Mouse (Mus musculus): ENCODE data around the gene Rmi2. TPM values are rescaled to one million over a fixed set of nuclear protein-coding genes. Genes with fewer than 3 reads are reported as not detected.

Rmi2 gene
- polyA plus RNA-seq, 1 experiment: 0.65 TPM

GRCm38 (mm10) chr16:10919856-10920255, 85.0 kb downstream of the Rmi2 start:
- Histone ChIP-seq H3K4me1 (ENCODE audit: control insufficient read depth) (no peaks in the 10 kb centered on the region), H3K9me3 (ENCODE audit: control insufficient read depth, low read length) (no peaks in the 10 kb centered on the region), H3K27me3 (ENCODE audit: control insufficient read depth) (no peaks in the 10 kb centered on the region), H3K36me3 (ENCODE audit: control insufficient read depth) (no peaks in the 10 kb centered on the region), H3K4me3 (replicated peaks) (no peak overlapping the region)
- TF ChIP-seq GATA1 (IDR thresholded peaks at IDR 0.05; ENCODE audit: low read length): no peak

GRCm38 (mm10) chr16:10923561-10923960, 88.7 kb downstream of the Rmi2 start:
- TF ChIP-seq GATA1 (IDR thresholded peaks at IDR 0.05; ENCODE audit: low read length): no peak
- TF ChIP-seq TAL1 (IDR thresholded peaks at IDR 0.05; ENCODE audit: low read length): no peak
- Histone ChIP-seq H3K9me3 (ENCODE audit: control insufficient read depth, low read length) (no peaks in the 10 kb centered on the region), H3K4me1 (ENCODE audit: control insufficient read depth) (no peaks in the 10 kb centered on the region), H3K36me3 (ENCODE audit: control insufficient read depth) (no peaks in the 10 kb centered on the region), H3K4me3 (replicated peaks) (no peak overlapping the region), H3K27me3 (ENCODE audit: control insufficient read depth) (no peaks in the 10 kb centered on the region)

- Histone ChIP-seq H3K36me3 (ENCODE audit: control insufficient read depth) (no peaks in the 10 kb centered on the region), H3K4me3 (replicated peaks) (no peak overlapping the region), H3K4me1 (ENCODE audit: control insufficient read depth) (no peaks in the 10 kb centered on the region), H3K9me3 (ENCODE audit: control insufficient read depth, low read length) (peaks cover 2% of the 10 kb centered on the region), H3K27me3 (ENCODE audit: control insufficient read depth) (no peaks in the 10 kb centered on the region)
- TF ChIP-seq TAL1 (IDR thresholded peaks at IDR 0.05; ENCODE audit: low read length): no peak
- TF ChIP-seq GATA1 (IDR thresholded peaks at IDR 0.05; ENCODE audit: low read length): no peak
Observed at GRCm38 (mm10) chr16:10925591-10926180, 90.8 kb downstream of the Rmi2 start.

- H3K36me3 ChIP-seq (ENCODE audit: control insufficient read depth): no peaks in the 10 kb centered on the region
Observed at GRCm38 (mm10) chr16:10927026-10927425, 92.2 kb downstream of the Rmi2 start.

GRCm38 (mm10) chr16:10933372-10933771, 98.5 kb downstream of the Rmi2 start:
- Histone ChIP-seq H3K36me3 (ENCODE audit: control insufficient read depth) (no peaks in the 10 kb centered on the region), H3K4me3 (replicated peaks) (no peak overlapping the region), H3K27me3 (ENCODE audit: control insufficient read depth) (no peaks in the 10 kb centered on the region), H3K9me3 (ENCODE audit: control insufficient read depth, low read length) (peaks cover 7% of the 10 kb centered on the region), H3K4me1 (ENCODE audit: control insufficient read depth) (no peaks in the 10 kb centered on the region)
- TF ChIP-seq TAL1 (IDR thresholded peaks at IDR 0.05; ENCODE audit: low read length) (no peak), GATA1 (IDR thresholded peaks at IDR 0.05; ENCODE audit: low read length) (no peak)

More at GRCm38 (mm10) chr16:10927026-10927425, 92.2 kb downstream of the Rmi2 start:
- H3K9me3 ChIP-seq (ENCODE audit: control insufficient read depth, low read length): peaks cover 7% of the 10 kb centered on the region
- H3K4me1 ChIP-seq (ENCODE audit: control insufficient read depth): no peaks in the 10 kb centered on the region
- H3K4me3 ChIP-seq (replicated peaks): no peak overlapping the region
- H3K27me3 ChIP-seq (ENCODE audit: control insufficient read depth): no peaks in the 10 kb centered on the region
- TF ChIP-seq GATA1 (IDR thresholded peaks at IDR 0.05; ENCODE audit: low read length): no peak
- TF ChIP-seq TAL1 (IDR thresholded peaks at IDR 0.05; ENCODE audit: low read length): no peak

GRCm38 (mm10) chr16:10934047-10934446, 99.2 kb downstream of the Rmi2 start:
- peaks cover 7% of the 10 kb centered on the region for H3K9me3 ChIP-seq (ENCODE audit: control insufficient read depth, low read length)
- no peaks in the 10 kb centered on the region for H3K4me1 ChIP-seq (ENCODE audit: control insufficient read depth)
- no peaks in the 10 kb centered on the region for H3K36me3 ChIP-seq (ENCODE audit: control insufficient read depth)
- no peak overlapping the region for H3K4me3 ChIP-seq (replicated peaks)
- no peak for TF ChIP-seq TAL1 (IDR thresholded peaks at IDR 0.05; ENCODE audit: low read length)
- no peak for TF ChIP-seq GATA1 (IDR thresholded peaks at IDR 0.05; ENCODE audit: low read length)
- no peaks in the 10 kb centered on the region for H3K27me3 ChIP-seq (ENCODE audit: control insufficient read depth)

- no peaks in the 10 kb centered on the region for H3K36me3 ChIP-seq (ENCODE audit: control insufficient read depth)
- H3K9me3 ChIP-seq (ENCODE audit: control insufficient read depth, low read length): no peaks in the 10 kb centered on the region
- H3K4me3 ChIP-seq (replicated peaks): no peak overlapping the region
- no peaks in the 10 kb centered on the region for H3K4me1 ChIP-seq (ENCODE audit: control insufficient read depth)
- TF ChIP-seq GATA1 (IDR thresholded peaks at IDR 0.05; ENCODE audit: low read length) (no peak), TAL1 (IDR thresholded peaks at IDR 0.05; ENCODE audit: low read length) (no peak)
- H3K27me3 ChIP-seq (ENCODE audit: control insufficient read depth): no peaks in the 10 kb centered on the region
Observed at GRCm38 (mm10) chr16:10936700-10937319, 102.0 kb downstream of the Rmi2 start.

- no peaks in the 10 kb centered on the region for H3K4me1 ChIP-seq (ENCODE audit: control insufficient read depth)
- H3K9me3 ChIP-seq (ENCODE audit: control insufficient read depth, low read length): no peaks in the 10 kb centered on the region
- TF ChIP-seq TAL1 (IDR thresholded peaks at IDR 0.05; ENCODE audit: low read length) (no peak), GATA1 (IDR thresholded peaks at IDR 0.05; ENCODE audit: low read length) (no peak)
- no peak overlapping the region for H3K4me3 ChIP-seq (replicated peaks)
- no peaks in the 10 kb centered on the region for H3K36me3 ChIP-seq (ENCODE audit: control insufficient read depth)
- H3K27me3 ChIP-seq (ENCODE audit: control insufficient read depth): no peaks in the 10 kb centered on the region
Observed at GRCm38 (mm10) chr16:10937497-10937896, 102.6 kb downstream of the Rmi2 start.

GRCm38 (mm10) chr16:10939932-10940331, 105.1 kb downstream of the Rmi2 start:
- H3K4me1 ChIP-seq (ENCODE audit: control insufficient read depth): no peaks in the 10 kb centered on the region
- no peak for TF ChIP-seq TAL1 (IDR thresholded peaks at IDR 0.05; ENCODE audit: low read length)
- TF ChIP-seq GATA1 (IDR thresholded peaks at IDR 0.05; ENCODE audit: low read length): no peak
- H3K4me3 ChIP-seq (replicated peaks): no peak overlapping the region
- no peaks in the 10 kb centered on the region for H3K9me3 ChIP-seq (ENCODE audit: control insufficient read depth, low read length)
- no peaks in the 10 kb centered on the region for H3K36me3 ChIP-seq (ENCODE audit: control insufficient read depth)
- H3K27me3 ChIP-seq (ENCODE audit: control insufficient read depth): no peaks in the 10 kb centered on the region

Data from erythroblast, embryonic 14.5 days (primary cell).